In genomic region chr10:76408520-76408919, GRCm38 (mm10) we compare ENCODE assay signal across 17 mouse cellular contexts. TPM values are rescaled to one million over a fixed set of nuclear protein-coding genes. Genes with fewer than 3 reads are reported as not detected.
DNase-seq lines count a peak whose midpoint lies in the region.
"Had no signal": no experiment of that assay in that cellular context is flagged by ENCODE, and none has a peak within 500 bp of the region (broad histone marks: within the 10 kb centered on the region; RNA-seq: fewer than 3 reads in every experiment).

No protein-coding gene starts in this region.

- intact Hi-C loops in heart, postnatal 10 days (cut with DNase I): no loop called here

- DNase-seq in layer of hippocampus, adult 18-20 months (ENCODE audit: low spot score in 2 of 2): peak; percentile 28 to 65
- DNase-seq in layer of hippocampus, postnatal 25 days (ENCODE audit: extremely low spot score in 1 of 2, low spot score in 1 of 2): no peak
- peak; percentile 48 for DNase-seq in right cerebral cortex, adult 18-20 months
- DNase-seq in right cerebral cortex, postnatal 14 days: no peak
- DNase-seq in layer of hippocampus, adult 9-11 months: peak; percentile 36
- DNase-seq in heart, postnatal 10 days: no peak
- DNase-seq: adrenal gland, postnatal 14 days; cerebellum, adult 18-20 months; cerebellum, adult 9-11 months; cerebellum, postnatal 36 days; forebrain, postnatal 0 days; heart, adult 18-20 months; heart, postnatal 14 days had no signal

RNA-seq across cellular contexts. Expression of gene AC141477.1, which starts 31.7 kb away (rescaled TPM):
- total RNA-seq in layer of hippocampus, adult 18-20 months (2021): not detected
- not detected for total RNA-seq in layer of hippocampus, postnatal 25 days (2021)
- not detected for total RNA-seq in heart, postnatal 10 days (2021)
- total RNA-seq: adrenal gland, postnatal 14 days; forebrain, postnatal 0 days; gastrocnemius, adult 8-10 months; gastrocnemius, postnatal 4 days; heart, adult 18-20 months; heart, postnatal 14 days; hematopoietic stem cell, adult 5-6 weeks; hindbrain, postnatal 0 days had no signal

RNA-seq across cellular contexts. Expression of gene Pcnt, which starts 34.1 kb away (rescaled TPM):
- 10 to 100 TPM; 20.6 to 23.2 TPM for total RNA-seq in layer of hippocampus, adult 18-20 months (2021)
- total RNA-seq in layer of hippocampus, postnatal 25 days (2021): 10 to 100 TPM; 17.1 to 20.8 TPM
- 10 to 100 TPM; 30.0 to 36.4 TPM for total RNA-seq in heart, postnatal 10 days (2021)

RNA-seq across cellular contexts. Expression of gene 2610028H24Rik, which starts 40.4 kb away (rescaled TPM):
- not detected for total RNA-seq in layer of hippocampus, adult 18-20 months (2021)
- total RNA-seq in layer of hippocampus, postnatal 25 days (2021): not detected
- total RNA-seq in heart, postnatal 10 days (2021): under 1 TPM; 0.22 to 0.50 TPM
- total RNA-seq: adrenal gland, postnatal 14 days; forebrain, postnatal 0 days; gastrocnemius, adult 8-10 months; hematopoietic stem cell, adult 5-6 weeks; hindbrain, postnatal 0 days had no signal

Comparison
In these comparisons a context has a peak if more than half of its experiments do, and no peak if none do; other contexts are left out.
1. DNase-seq: peak in layer of hippocampus, adult 18-20 months (2 of 2), right cerebral cortex, adult 18-20 months (single experiment) and layer of hippocampus, adult 9-11 months (single experiment); none in layer of hippocampus, postnatal 25 days (0 of 2), right cerebral cortex, postnatal 14 days (single experiment) and heart, postnatal 10 days (0 of 2).